Mouse (Mus musculus) CH12.LX (cell line): ENCODE measurements at regions not wholly inside any gene's neighbourhood (a gene's known extent, or its start where the extent isn't known, plus 50 kb on each side); places are given as distances from the start of the nearest gene placed in this dataset.

ENCODE experiments used
- DNase-seq: peaks from one replicate; pipeline ENCODE4 v3.0.0-alpha.2; 2013; ENCODE audit errors: extremely low read depth
- H3K27ac ChIP-seq: 2 replicates; pipeline ENCODE4 v1.5.1; 2012; ENCODE audit warnings: low read depth, mild to moderate bottlenecking, control low read depth, moderate library complexity; ENCODE audit not compliant: insufficient read depth
- H3K27me3 ChIP-seq: replicated peaks from 2 replicates; pipeline ENCODE3; 2012; ENCODE audit warnings: inconsistent platforms
- H3K36me3 ChIP-seq, 2 experiments: replicated peaks in 1 of 2; 2 replicates each; pipeline versions ENCODE3 to v1.6.1; 2012; ENCODE audit warnings: inconsistent platforms in 1 of 2, low read length in 1 of 2, mild to moderate bottlenecking in 1 of 2, mixed read lengths in 1 of 2, moderate library complexity in 1 of 2; ENCODE audit not compliant: control insufficient read depth in 1 of 2, insufficient read depth in 1 of 2
- H3K4me1 ChIP-seq, 2 experiments: 2 replicates each; pipeline ENCODE4 v1.6.1; 2012; ENCODE audit warnings: inconsistent platforms in 1 of 2, moderate library complexity in 1 of 2; ENCODE audit not compliant: insufficient read depth in 2 of 2, control insufficient read depth in 1 of 2
- H3K4me2 ChIP-seq: 2 replicates; pipeline ENCODE4 v1.6.1; 2012; ENCODE audit warnings: low read depth, mild to moderate bottlenecking, control low read depth; ENCODE audit not compliant: poor library complexity, insufficient read depth, severe bottlenecking
- H3K4me3 ChIP-seq, 3 experiments: fragments of 150-350 bp in 1 of 3; sonication (generic) in 1 of 3; replicated peaks in 1 of 3; 2 replicates each; pipeline versions ENCODE3 to v1.5.1; 2011 to 2012; ENCODE audit warnings: low read depth in 2 of 3, low read length in 2 of 3, mild to moderate bottlenecking in 2 of 3, moderate library complexity in 2 of 3, control low read depth in 1 of 3, improper control_type of control experiment in 1 of 3, inconsistent platforms in 1 of 3, mixed read lengths in 1 of 3; ENCODE audit not compliant: poor library complexity in 1 of 3
- H3K79me2 ChIP-seq: replicated peaks from 2 replicates; pipeline ENCODE4 v1.6.1; 2012; ENCODE audit warnings: mild to moderate bottlenecking, moderate library complexity; ENCODE audit not compliant: control insufficient read depth, poor library complexity, insufficient read depth, severe bottlenecking; ENCODE audit errors: extremely low read depth
- H3K9ac ChIP-seq: 2 replicates; pipeline ENCODE4 v1.6.1; 2012; ENCODE audit warnings: low read depth, mild to moderate bottlenecking, control low read depth, moderate library complexity; ENCODE audit not compliant: insufficient read depth
- H3K9me3 ChIP-seq: replicated peaks from 2 replicates; pipeline ENCODE3; 2012; ENCODE audit warnings: low read length, inconsistent platforms, mixed read lengths
- CHD1 ChIP-seq: IDR thresholded peaks from 2 replicates; pipeline ENCODE4 v1.6.1; 2012; ENCODE audit warnings: low read depth, low read length, improper control_type of control experiment, inconsistent platforms
- CHD2 ChIP-seq: IDR thresholded peaks from 2 replicates; pipeline ENCODE4 v1.6.1; 2011; ENCODE audit warnings: low read length, improper control_type of control experiment
- CTCF ChIP-seq, 2 experiments: IDR thresholded peaks in 1 of 2; conservative IDR thresholded peaks in 1 of 2; 2 replicates each; pipeline ENCODE4 v1.5.1; 2011 to 2012; ENCODE audit warnings: low read depth in 2 of 2, low read length in 2 of 2, improper control_type of control experiment in 1 of 2, inconsistent platforms in 1 of 2, mild to moderate bottlenecking in 1 of 2, moderate library complexity in 1 of 2
- E2F4 ChIP-seq: IDR thresholded peaks from 2 replicates; pipeline ENCODE4 v1.6.1; 2011; ENCODE audit warnings: low read depth, low read length, improper control_type of control experiment; ENCODE audit not compliant: insufficient replicate concordance
- ELF1 ChIP-seq: IDR thresholded peaks from 2 replicates; pipeline ENCODE4 v1.6.1; 2014; ENCODE audit warnings: low read depth, mild to moderate bottlenecking, inconsistent platforms, low read length, improper control_type of control experiment
- GABPA ChIP-seq: IDR thresholded peaks from 2 replicates; pipeline ENCODE4 v1.6.1; 2012; ENCODE audit warnings: low read depth, low read length, improper control_type of control experiment, inconsistent platforms; ENCODE audit not compliant: insufficient replicate concordance
- IRF4 ChIP-seq: IDR thresholded peaks from 2 replicates; pipeline ENCODE4 v1.6.1; 2014; ENCODE audit warnings: low read depth, mild to moderate bottlenecking, inconsistent platforms, low read length, improper control_type of control experiment
- JUN ChIP-seq: IDR thresholded peaks from 2 replicates; pipeline ENCODE4 v1.6.1; 2011; ENCODE audit warnings: low read depth, mild to moderate bottlenecking, low read length, improper control_type of control experiment, moderate library complexity; ENCODE audit not compliant: insufficient read depth
- JUND ChIP-seq: conservative IDR thresholded peaks from 2 replicates; pipeline ENCODE4 v1.6.1; 2011; ENCODE audit warnings: low read depth, low read length, improper control_type of control experiment
- KAT2A ChIP-seq: IDR thresholded peaks from 2 replicates; pipeline ENCODE4 v1.6.1; 2012; ENCODE audit warnings: low read length, improper control_type of control experiment, inconsistent platforms; ENCODE audit not compliant: insufficient replicate concordance
- MAFK ChIP-seq: IDR thresholded peaks from 2 replicates; pipeline ENCODE4 v1.6.1; 2011; ENCODE audit warnings: low read length, improper control_type of control experiment; ENCODE audit not compliant: insufficient replicate concordance
- MAZ ChIP-seq: IDR thresholded peaks from 2 replicates; pipeline ENCODE4 v1.6.1; 2012; ENCODE audit warnings: low read depth, mild to moderate bottlenecking, inconsistent platforms, low read length, improper control_type of control experiment, moderate library complexity
- MEF2A ChIP-seq: IDR thresholded peaks from 2 replicates; pipeline ENCODE4 v1.6.1; 2014; ENCODE audit warnings: low read depth, mild to moderate bottlenecking, inconsistent platforms, low read length, improper control_type of control experiment, borderline replicate concordance
- MXI1 ChIP-seq: IDR thresholded peaks from 2 replicates; pipeline ENCODE4 v1.6.1; 2011; ENCODE audit warnings: mild to moderate bottlenecking, low read depth, low read length, improper control_type of control experiment
- MYC ChIP-seq: IDR thresholded peaks from 2 replicates; pipeline ENCODE4 v1.6.1; 2011; ENCODE audit warnings: low read depth, mild to moderate bottlenecking, improper control_type of control experiment, low read length
- NELFE ChIP-seq: IDR thresholded peaks from 2 replicates; pipeline ENCODE4 v1.6.1; 2011; ENCODE audit warnings: low read depth, low read length, improper control_type of control experiment
- NRF1 ChIP-seq: IDR thresholded peaks from 2 replicates; pipeline ENCODE4 v1.6.1; 2014; ENCODE audit warnings: low read depth, mild to moderate bottlenecking, inconsistent platforms, low read length, improper control_type of control experiment, moderate library complexity
- POLR2A ChIP-seq: IDR thresholded peaks from 2 replicates; pipeline ENCODE4 v1.6.1; 2011; ENCODE audit warnings: low read depth, mild to moderate bottlenecking, improper control_type of control experiment, low read length
- RAD21 ChIP-seq: IDR thresholded peaks from 2 replicates; pipeline ENCODE4 v1.6.1; 2011; ENCODE audit warnings: low read depth, mild to moderate bottlenecking, low read length, improper control_type of control experiment, moderate library complexity
- SMC3 ChIP-seq: IDR thresholded peaks from 2 replicates; pipeline ENCODE4 v1.6.1; 2011; ENCODE audit warnings: low read depth, low read length, improper control_type of control experiment
- TCF12 ChIP-seq: IDR thresholded peaks from 2 replicates; pipeline ENCODE4 v1.6.1; 2014; ENCODE audit warnings: low read depth, mild to moderate bottlenecking, inconsistent platforms, low read length, improper control_type of control experiment
- USF1 ChIP-seq: IDR thresholded peaks from 2 replicates; pipeline ENCODE4 v1.6.1; 2014; ENCODE audit warnings: low read depth, mild to moderate bottlenecking, inconsistent platforms, low read length, improper control_type of control experiment
- USF2 ChIP-seq: conservative IDR thresholded peaks from 2 replicates; pipeline ENCODE4 v1.6.1; 2011; ENCODE audit warnings: low read depth, low read length, improper control_type of control experiment
- ZKSCAN1 ChIP-seq: IDR thresholded peaks from 2 replicates; pipeline ENCODE4 v1.6.1; 2012; ENCODE audit warnings: low read depth, inconsistent platforms, low read length, improper control_type of control experiment, borderline replicate concordance
- ZMIZ1 ChIP-seq: IDR thresholded peaks from 2 replicates; pipeline ENCODE4 v1.6.1; 2012; ENCODE audit warnings: low read depth, mild to moderate bottlenecking, inconsistent platforms, low read length, improper control_type of control experiment
- dilution Hi-C: fragments of 300-500 bp; cut with MboI; formaldehyde crosslinking; loops from 2 replicates; pipeline ENCODE4 v1.14.3; 2020; ENCODE audit warnings: low sequenced_read_pairs; ENCODE audit not compliant: extremely low pct_unique_long_range_greater_than_20kb, extremely low pct_ligation_motif_present
- in situ Hi-C: fragments of 300-500 bp; cut with MboI; formaldehyde crosslinking; loops from 3 replicates; pipeline ENCODE4 v1.14.3; 2019; ENCODE audit warnings: low sequenced_read_pairs, low pct_ligation_motif_present, low pct_unique_long_range_greater_than_20kb, mixed read lengths

DNA sequence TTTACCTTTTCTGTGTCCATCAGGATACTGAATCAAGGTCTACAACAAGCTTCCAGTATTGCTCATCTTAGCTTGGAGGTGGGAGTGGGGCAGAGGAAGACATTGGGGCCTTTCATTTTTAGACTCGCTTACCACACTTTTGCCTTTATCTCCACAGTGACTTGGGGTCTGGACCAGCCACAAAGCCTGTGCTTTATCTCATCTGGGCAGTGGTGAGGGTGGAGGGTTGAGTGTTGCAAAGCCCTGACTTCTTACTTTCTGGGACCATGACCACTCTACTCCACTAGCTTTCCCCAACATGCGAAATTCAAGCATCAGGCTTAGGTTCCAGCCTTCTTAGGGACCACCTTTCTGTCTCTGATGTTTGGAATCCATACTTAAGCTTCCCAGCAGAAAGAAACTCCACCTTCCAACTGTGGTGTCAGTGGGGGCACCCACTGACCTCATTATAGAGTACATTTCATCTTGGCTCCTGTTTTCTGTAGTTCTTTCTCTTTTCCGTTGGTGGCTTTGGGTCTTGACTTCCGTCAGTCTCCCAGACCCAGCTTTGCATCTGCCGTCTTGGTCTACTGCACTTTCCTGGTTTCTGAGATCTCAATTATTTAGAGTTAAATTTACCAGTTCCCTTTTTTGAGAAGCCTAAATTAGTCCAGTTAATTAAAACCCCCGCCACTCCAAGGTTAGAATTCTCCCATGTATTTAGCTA, 80.5 kb downstream of the Gm815 start:
- H3K27me3 ChIP-seq, result no peaks in the 10 kb centered on the region
- no peak for TF ChIP-seq NELFE
- TF ChIP-seq USF1, result no peak
- TF ChIP-seq ELF1, result no peak
- TF ChIP-seq RAD21, result no peak
- no peak for TF ChIP-seq JUND
- TF ChIP-seq E2F4, result no peak
- TF ChIP-seq USF2, result no peak
- TF ChIP-seq JUN, result no peak
- no peak for TF ChIP-seq MXI1
- no peak for TF ChIP-seq MYC
- no peak for TF ChIP-seq KAT2A
- TF ChIP-seq NRF1, result no peak
- TF ChIP-seq TCF12, result no peak
- TF ChIP-seq MAZ, result no peak
- no peak for TF ChIP-seq ZMIZ1
- no peak for TF ChIP-seq MAFK
- no peak for TF ChIP-seq CHD1
- TF ChIP-seq GABPA, result no peak
- no peak for TF ChIP-seq ZKSCAN1
- TF ChIP-seq SMC3, result no peak
- TF ChIP-seq, all 38 proteins: peak for 0
- in situ Hi-C loops (no loop called here), dilution Hi-C loops (no loop called here)
- no peak overlapping the region for H3K27ac ChIP-seq
- no peaks in the 10 kb centered on the region for H3K36me3 ChIP-seq
- no peak overlapping the region for H3K9ac ChIP-seq
- H3K4me1 ChIP-seq, result peaks cover 0 to 12% of the 10 kb centered on the region in 2 experiments; a peak in 1 of 4 replicates
- no peaks in the 10 kb centered on the region for H3K79me2 ChIP-seq
- DNase-seq, result peak; percentile 45
- no peaks in the 10 kb centered on the region for H3K9me3 ChIP-seq
- H3K4me2 ChIP-seq, result peak overlapping the region; percentile 1; the same call in 1 of the 2 replicates
- no peak overlapping the region for H3K4me3 ChIP-seq

DNA sequence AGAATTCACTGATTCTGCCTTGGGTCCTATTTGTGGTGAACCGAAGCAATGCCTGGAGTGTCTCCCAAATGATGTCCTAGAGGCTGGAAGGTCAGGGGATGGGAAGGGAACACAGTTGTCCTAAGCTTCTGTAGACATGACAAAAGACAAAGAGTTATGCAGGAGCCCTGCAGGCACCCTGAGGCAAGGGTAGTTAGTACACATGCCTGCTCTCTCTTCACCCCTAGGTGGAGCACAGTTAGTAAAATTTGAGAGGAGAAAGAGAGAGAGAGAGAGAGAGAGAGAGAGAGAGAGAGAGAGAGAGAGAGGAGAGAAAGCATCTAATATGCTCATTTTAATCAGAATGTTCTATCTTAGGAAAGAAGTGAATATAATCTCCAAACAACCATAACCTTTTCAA, 87.4 kb downstream of the Gm815 start:
- H3K27ac ChIP-seq, result no peak overlapping the region
- no peaks in the 10 kb centered on the region for H3K27me3 ChIP-seq
- H3K4me2 ChIP-seq, result no peak overlapping the region
- H3K36me3 ChIP-seq, result no peaks in the 10 kb centered on the region
- DNase-seq, result peak; percentile 30
- H3K9me3 ChIP-seq, result no peaks in the 10 kb centered on the region
- dilution Hi-C loops, result no loop called here
- peaks cover 0 to 8% of the 10 kb centered on the region in 2 experiments; a peak in 2 of 4 replicates for H3K4me1 ChIP-seq
- H3K79me2 ChIP-seq, result no peaks in the 10 kb centered on the region
- no peak overlapping the region for H3K9ac ChIP-seq
- no peak overlapping the region for H3K4me3 ChIP-seq
- peak; percentile 47 for TF ChIP-seq SMC3
- TF ChIP-seq CHD2, result no peak
- no peak for TF ChIP-seq E2F4
- no peak for TF ChIP-seq POLR2A
- TF ChIP-seq JUND, result peak; percentile 49; the same call in 1 of the 2 replicates
- TF ChIP-seq RAD21, result peak; percentile 42
- no peak for TF ChIP-seq IRF4
- TF ChIP-seq MEF2A, result no peak
- TF ChIP-seq MXI1, result no peak
- no peak for TF ChIP-seq JUN
- peak in 1 of 2 experiments; percentile 59; a peak in 2 of 4 replicates for TF ChIP-seq CTCF (conservative IDR thresholded peaks at IDR 0.05 in 1 of 2, IDR thresholded peaks at IDR 0.05 in 1 of 2; ENCODE audit: low read depth in 2 of 2, low read length in 2 of 2)
- TF ChIP-seq USF2, result no peak
- TF ChIP-seq, all 38 proteins: peak for 4
- in situ Hi-C loops, result no loop called here
